Mouse (Mus musculus) limb, embryonic 10.5 days (tissue): ENCODE results near the gene Cebpb. TPM values are rescaled to one million over a fixed set of nuclear protein-coding genes. Genes with fewer than 3 reads are reported as not detected.

ENCODE experiments used
- DNase-seq: peaks from one replicate; pipeline ENCODE4 v3.0.0-alpha.2; 2017; ENCODE audit warnings: low spot score
- H3K27ac ChIP-seq: fragments of 300-500 bp; sonication (generic); 2 replicates; pipeline ENCODE4 v1.5.1; 2016; ENCODE audit warnings: mild to moderate bottlenecking
- H3K27me3 ChIP-seq: fragments of 300-500 bp; sonication (generic); 2 replicates; pipeline ENCODE4 v1.6.1; 2016; ENCODE audit warnings: low read depth, mild to moderate bottlenecking; ENCODE audit not compliant: poor library complexity, severe bottlenecking
- H3K36me3 ChIP-seq: fragments of 300-500 bp; sonication (generic); 2 replicates; pipeline ENCODE4 v1.6.1; 2016; ENCODE audit warnings: mild to moderate bottlenecking, moderate library complexity
- H3K4me1 ChIP-seq: fragments of 300-500 bp; sonication (generic); 2 replicates; pipeline ENCODE4 v1.6.1; 2016
- H3K4me3 ChIP-seq: fragments of 300-500 bp; sonication (generic); 2 replicates; pipeline ENCODE4 v1.5.1; 2016; ENCODE audit warnings: mild to moderate bottlenecking, moderate library complexity
- H3K9me3 ChIP-seq: fragments of 300-500 bp; sonication (generic); replicated peaks from 2 replicates; pipeline ENCODE4 v1.6.1; 2016; ENCODE audit warnings: mild to moderate bottlenecking
- WGBS: fragments of 180-500 bp; shearing (Covaris S2); methylation state at CpG from one replicate; pipeline ENCODE4 v1.1.7; 2016; 5-methylcytosine and 5-hydroxymethylcytosine counted together
- microRNA-seq: library from miRNA; unstranded; fragments of <30 nt; microRNA quantifications from one replicate; pipeline ENCODE4, GENCODE M21; 2017
- polyA plus RNA-seq: library from polyadenylated mRNA; unstranded; fragments of >200 nt; fragmentation: Nextera tagmentation; extraction: Ambion mirVana; gene quantifications from 2 replicates; pipeline ENCODE4 v1.2.1, GENCODE M21; 2016

Gene Cebpb
- polyA plus RNA-seq, 1 experiment from 2014 or later: 1.2 TPM

GRCm38 (mm10) chr2:167721159-167721882, 32.6 kb downstream of the Cebpb start:
- no peak overlapping the region for H3K4me3 ChIP-seq
- H3K27ac ChIP-seq: peak overlapping the region; percentile 26; the same call in 1 of the 2 replicates
- H3K36me3 ChIP-seq: no peaks in the 10 kb centered on the region
- H3K27me3 ChIP-seq: no peaks in the 10 kb centered on the region
- no peak for DNase-seq
- peaks cover 12% of the 10 kb centered on the region for H3K4me1 ChIP-seq
- H3K9me3 ChIP-seq: no peaks in the 10 kb centered on the region
- 77% methylated on average over 11 of the region's 11 CpGs for WGBS

GRCm38 (mm10) chr2:167722538-167722937, 33.8 kb downstream of the Cebpb start:
- Histone ChIP-seq H3K27me3 (no peaks in the 10 kb centered on the region), H3K36me3 (no peaks in the 10 kb centered on the region), H3K4me1 (peaks cover 12% of the 10 kb centered on the region), H3K4me3 (no peak overlapping the region), H3K9me3 (no peaks in the 10 kb centered on the region), H3K27ac (no peak overlapping the region)
- 71% methylated on average over 6 of the region's 6 CpGs for WGBS
- DNase-seq: no peak

- H3K27ac ChIP-seq: no peak overlapping the region
- no peaks in the 10 kb centered on the region for H3K36me3 ChIP-seq
- H3K4me3 ChIP-seq: no peak overlapping the region
- no peaks in the 10 kb centered on the region for H3K27me3 ChIP-seq
- DNase-seq: no peak
- WGBS: 82% methylated on average over 11 of the region's 11 CpGs
- H3K9me3 ChIP-seq: no peaks in the 10 kb centered on the region
- peaks cover 12% of the 10 kb centered on the region for H3K4me1 ChIP-seq
These were observed 35.0 kb downstream of the Cebpb start for GRCm38 (mm10) chr2:167723589-167724206.

GRCm38 (mm10) chr2:167725879-167726278, 37.2 kb downstream of the Cebpb start:
- Histone ChIP-seq H3K27ac (no peak overlapping the region), H3K27me3 (peaks cover 6% of the 10 kb centered on the region; the same call in 1 of the 2 replicates), H3K4me3 (no peak overlapping the region), H3K4me1 (peaks cover 23% of the 10 kb centered on the region), H3K36me3 (no peaks in the 10 kb centered on the region), H3K9me3 (no peaks in the 10 kb centered on the region)
- no peak for DNase-seq
- 89% methylated on average over 10 of the region's 10 CpGs for WGBS

GRCm38 (mm10) chr2:167727161-167727560, 38.4 kb downstream of the Cebpb start:
- no peak overlapping the region for H3K27ac ChIP-seq
- peaks cover 12% of the 10 kb centered on the region for H3K4me1 ChIP-seq
- H3K36me3 ChIP-seq: no peaks in the 10 kb centered on the region
- no peak for DNase-seq
- 82% methylated on average over 13 of the region's 13 CpGs for WGBS
- H3K9me3 ChIP-seq: no peaks in the 10 kb centered on the region
- H3K4me3 ChIP-seq: no peak overlapping the region
- peaks cover 9% of the 10 kb centered on the region; the same call in 1 of the 2 replicates for H3K27me3 ChIP-seq

GRCm38 (mm10) chr2:167730036-167730435, 41.3 kb downstream of the Cebpb start:
- WGBS: 76% methylated on average over 7 of the region's 7 CpGs
- DNase-seq: no peak
- Histone ChIP-seq H3K36me3 (no peaks in the 10 kb centered on the region), H3K9me3 (no peaks in the 10 kb centered on the region), H3K27ac (no peak overlapping the region), H3K4me3 (no peak overlapping the region), H3K27me3 (peaks cover 9% of the 10 kb centered on the region; the same call in 1 of the 2 replicates), H3K4me1 (peaks cover 17% of the 10 kb centered on the region)

- WGBS: 52% methylated on average over 13 of the region's 13 CpGs
- Histone ChIP-seq H3K27me3 (peaks cover 9% of the 10 kb centered on the region; the same call in 1 of the 2 replicates), H3K9me3 (no peaks in the 10 kb centered on the region), H3K4me1 (peaks cover 17% of the 10 kb centered on the region), H3K27ac (no peak overlapping the region), H3K36me3 (no peaks in the 10 kb centered on the region), H3K4me3 (no peak overlapping the region)
- no peak for DNase-seq
These were observed 42.4 kb downstream of the Cebpb start for GRCm38 (mm10) chr2:167731149-167731548.

- Histone ChIP-seq H3K27me3 (peaks cover 9% of the 10 kb centered on the region; the same call in 1 of the 2 replicates), H3K36me3 (no peaks in the 10 kb centered on the region)
- 78% methylated on average over 10 of the region's 10 CpGs for WGBS
These were observed 46.1 kb downstream of the Cebpb start for GRCm38 (mm10) chr2:167734861-167735260.

GRCm38 (mm10) chr2:167739030-167739429, 50.3 kb downstream of the Cebpb start:
- DNase-seq: no peak
- Histone ChIP-seq H3K27me3 (no peaks in the 10 kb centered on the region), H3K9me3 (no peaks in the 10 kb centered on the region), H3K36me3 (no peaks in the 10 kb centered on the region), H3K4me1 (peaks cover 40% of the 10 kb centered on the region), H3K4me3 (no peak overlapping the region), H3K27ac (0 out of 2 replicates have a peak overlapping the region, but pooled peaks have one; percentile 10)
- 40% methylated on average over 6 of the region's 6 CpGs for WGBS

More at GRCm38 (mm10) chr2:167734861-167735260, 46.1 kb downstream of the Cebpb start:
- Histone ChIP-seq H3K27ac (no peak overlapping the region), H3K9me3 (no peaks in the 10 kb centered on the region), H3K4me3 (no peak overlapping the region), H3K4me1 (peaks cover 30% of the 10 kb centered on the region)
- DNase-seq: no peak

Small RNA genes lying within 50 kb of the gene (microRNA-seq; reads per million reads assigned to microRNA genes)
- not detected for gene Gm22355

Other genes with a start within 250 kb of the Cebpb start
- 130 and 131 TPM in 2 replicates for gene Rnf114, start 196.3 kb upstream of the Cebpb start, polyA plus RNA-seq
- gene Spata2, start 196.0 kb upstream of the Cebpb start, polyA plus RNA-seq: 19.5 and 21.5 TPM in 2 replicates
- 94.9 and 118 TPM in 2 replicates for gene Snai1, start 150.7 kb upstream of the Cebpb start, polyA plus RNA-seq
- gene Ube2v1, start 56.8 kb upstream of the Cebpb start, polyA plus RNA-seq: 375 and 404 TPM in 2 replicates
- gene Gm20431, start 27.4 kb upstream of the Cebpb start, polyA plus RNA-seq: 1.0 and 4.0 TPM in 2 replicates
- gene Tmem189, start 907 bp downstream of the Cebpb start, polyA plus RNA-seq: 41.9 and 43.2 TPM in 2 replicates
- 56.4 and 62.2 TPM in 2 replicates for gene Ptpn1, start 243.1 kb downstream of the Cebpb start, polyA plus RNA-seq